Mouse (Mus musculus) liver, embryonic 16.5 days (tissue): ENCODE measurements around the gene Cacng2. TPM values are rescaled to one million over a fixed set of nuclear protein-coding genes. Genes with fewer than 3 reads are reported as not detected.

Experiments
- ATAC-seq: fragments of 200-750 bp; cut with Nextera tagmentation; 2 replicates; pipeline ENCODE4 v1.8.0; 2017; ENCODE audit warnings: low read depth, mild to moderate bottlenecking, moderate number of reproducible peaks, moderate library complexity
- H3K27ac ChIP-seq: fragments of 300-500 bp; sonication (generic); 2 replicates; pipeline ENCODE4 v1.5.1; 2014; ENCODE audit warnings: mild to moderate bottlenecking, low read length
- H3K27me3 ChIP-seq: fragments of 300-500 bp; sonication (generic); 2 replicates; pipeline ENCODE4 v1.6.1; 2014; ENCODE audit warnings: low read depth, low read length, mixed read lengths; ENCODE audit not compliant: control insufficient read depth, insufficient read depth
- H3K36me3 ChIP-seq: fragments of 300-500 bp; sonication (generic); 2 replicates; pipeline ENCODE4 v1.6.1; 2014; ENCODE audit warnings: mild to moderate bottlenecking; ENCODE audit not compliant: control insufficient read depth, insufficient read depth
- H3K4me1 ChIP-seq: fragments of 300-500 bp; sonication (generic); 2 replicates; pipeline ENCODE4 v1.6.1; 2014; ENCODE audit warnings: low read depth, low read length, mixed read lengths; ENCODE audit not compliant: control insufficient read depth
- H3K4me2 ChIP-seq: fragments of 300-500 bp; sonication (generic); 2 replicates; pipeline ENCODE4 v1.6.1; 2014; ENCODE audit warnings: low read depth, low read length, mixed read lengths
- H3K4me3 ChIP-seq: fragments of 300-500 bp; sonication (generic); 2 replicates; pipeline ENCODE4 v1.5.1; 2014; ENCODE audit warnings: low read depth, mild to moderate bottlenecking, low read length
- H3K9ac ChIP-seq: fragments of 300-500 bp; sonication (generic); 2 replicates; pipeline ENCODE4 v1.6.1; 2014; ENCODE audit warnings: low read depth, low read length
- H3K9me3 ChIP-seq: fragments of 300-500 bp; sonication (generic); replicated peaks from 2 replicates; pipeline ENCODE4 v1.6.1; 2016; ENCODE audit warnings: low read length; ENCODE audit not compliant: control insufficient read depth
- WGBS: fragments of 180-500 bp; shearing (Covaris S2); extraction: QIAGEN DNeasy Blood & Tissue Kit; methylation state at CpG from one replicate; pipeline ENCODE4 v1.1.7; 2014; ENCODE audit not compliant: insufficient replicate concordance; 5-methylcytosine and 5-hydroxymethylcytosine counted together
- polyA plus RNA-seq: library from polyadenylated mRNA; unstranded; fragments of >200 nt; fragmentation: Nextera tagmentation; extraction: Ambion mirVana; gene quantifications from 2 replicates; pipeline ENCODE4 v1.2.1, GENCODE M21; 2015

The Cacng2 gene
- polyA plus RNA-seq, 1 experiment from 2014 or later = not detected

- Histone ChIP-seq H3K9me3 (no peaks in the 10 kb centered on the region), H3K4me2 (no peak overlapping the region), H3K27ac (no peak overlapping the region), H3K4me1 (no peaks in the 10 kb centered on the region; the same call in 1 of the 2 replicates), H3K9ac (no peak overlapping the region), H3K36me3 (no peaks in the 10 kb centered on the region), H3K27me3 (peaks cover 5% of the 10 kb centered on the region), H3K4me3 (no peak overlapping the region)
- WGBS = 66% methylated on average over 10 of the region's 10 CpGs
- ATAC-seq = no peak
These were observed 3.6 kb downstream of the Cacng2 start for GRCm38 (mm10) chr15:78116244-78116643.

- Histone ChIP-seq H3K36me3 (no peaks in the 10 kb centered on the region), H3K27ac (no peak overlapping the region), H3K4me2 (no peak overlapping the region), H3K4me3 (no peak overlapping the region), H3K9me3 (no peaks in the 10 kb centered on the region), H3K9ac (no peak overlapping the region), H3K4me1 (no peaks in the 10 kb centered on the region), H3K27me3 (no peaks in the 10 kb centered on the region)
- 45% methylated on average over 5 of the region's 5 CpGs for WGBS
- no peak for ATAC-seq
These were observed 20.3 kb downstream of the Cacng2 start for GRCm38 (mm10) chr15:78099516-78099915.

GRCm38 (mm10) chr15:78096004-78096403 lies 23.8 kb downstream of the Cacng2 start:
- H3K4me2 ChIP-seq = no peak overlapping the region
- H3K27ac ChIP-seq = no peak overlapping the region
- no peak for ATAC-seq
- no peaks in the 10 kb centered on the region for H3K9me3 ChIP-seq
- H3K4me3 ChIP-seq = no peak overlapping the region
- H3K4me1 ChIP-seq = no peaks in the 10 kb centered on the region
- no peak overlapping the region for H3K9ac ChIP-seq
- no peaks in the 10 kb centered on the region for H3K36me3 ChIP-seq
- WGBS = 80% methylated on average over 16 of the region's 16 CpGs
- H3K27me3 ChIP-seq = no peaks in the 10 kb centered on the region

- no peak for ATAC-seq
- no peak overlapping the region for H3K27ac ChIP-seq
- H3K4me1 ChIP-seq = no peaks in the 10 kb centered on the region
- H3K4me3 ChIP-seq = no peak overlapping the region
- H3K9me3 ChIP-seq = no peaks in the 10 kb centered on the region
- WGBS = 72% methylated on average over 5 of the region's 5 CpGs
- H3K36me3 ChIP-seq = no peaks in the 10 kb centered on the region
- no peak overlapping the region for H3K4me2 ChIP-seq
- no peak overlapping the region for H3K9ac ChIP-seq
- no peaks in the 10 kb centered on the region for H3K27me3 ChIP-seq
These were observed 26.2 kb downstream of the Cacng2 start for GRCm38 (mm10) chr15:78093597-78093996.

- no peaks in the 10 kb centered on the region for H3K36me3 ChIP-seq
- H3K27ac ChIP-seq = no peak overlapping the region
- no peaks in the 10 kb centered on the region for H3K27me3 ChIP-seq
- no peak overlapping the region for H3K9ac ChIP-seq
- no peak overlapping the region for H3K4me3 ChIP-seq
- H3K4me1 ChIP-seq = no peaks in the 10 kb centered on the region
- no peaks in the 10 kb centered on the region for H3K9me3 ChIP-seq
- H3K4me2 ChIP-seq = no peak overlapping the region
- no peak for ATAC-seq
- WGBS = 59% methylated on average over 13 of the region's 13 CpGs
These were observed 36.8 kb downstream of the Cacng2 start for GRCm38 (mm10) chr15:78082841-78083572.

- H3K27ac ChIP-seq = no peak overlapping the region
- H3K4me3 ChIP-seq = no peak overlapping the region
- H3K36me3 ChIP-seq = no peaks in the 10 kb centered on the region
- H3K4me2 ChIP-seq = no peak overlapping the region
- ATAC-seq = no peak
- no peak overlapping the region for H3K9ac ChIP-seq
- 50% methylated on average over 8 of the region's 8 CpGs for WGBS
- H3K27me3 ChIP-seq = no peaks in the 10 kb centered on the region
- H3K4me1 ChIP-seq = no peaks in the 10 kb centered on the region
- no peaks in the 10 kb centered on the region for H3K9me3 ChIP-seq
These were observed 37.7 kb downstream of the Cacng2 start for GRCm38 (mm10) chr15:78082149-78082548.

GRCm38 (mm10) chr15:78081384-78081783 lies 38.4 kb downstream of the Cacng2 start:
- no peaks in the 10 kb centered on the region for H3K36me3 ChIP-seq
- H3K4me2 ChIP-seq = no peak overlapping the region
- no peak for ATAC-seq
- 68% methylated on average over 7 of the region's 7 CpGs for WGBS
- H3K9ac ChIP-seq = no peak overlapping the region
- no peak overlapping the region for H3K27ac ChIP-seq
- H3K4me3 ChIP-seq = no peak overlapping the region
- no peaks in the 10 kb centered on the region for H3K4me1 ChIP-seq
- H3K9me3 ChIP-seq = no peaks in the 10 kb centered on the region
- H3K27me3 ChIP-seq = no peaks in the 10 kb centered on the region

- 54% methylated on average over 4 of the region's 4 CpGs for WGBS
- no peak overlapping the region for H3K27ac ChIP-seq
- no peaks in the 10 kb centered on the region for H3K36me3 ChIP-seq
- H3K9ac ChIP-seq = no peak overlapping the region
- H3K4me1 ChIP-seq = no peaks in the 10 kb centered on the region
- H3K4me3 ChIP-seq = no peak overlapping the region
- H3K27me3 ChIP-seq = no peaks in the 10 kb centered on the region
- H3K4me2 ChIP-seq = no peak overlapping the region
- no peak for ATAC-seq
- no peaks in the 10 kb centered on the region for H3K9me3 ChIP-seq
These were observed 39.5 kb downstream of the Cacng2 start for GRCm38 (mm10) chr15:78080326-78080725.

- 48% methylated on average over 15 of the region's 15 CpGs for WGBS
These were observed 40.8 kb downstream of the Cacng2 start for GRCm38 (mm10) chr15:78078776-78079628.

More at GRCm38 (mm10) chr15:78078776-78079628, 40.8 kb downstream of the Cacng2 start:
- Histone ChIP-seq H3K4me1 (no peaks in the 10 kb centered on the region), H3K27ac (no peak overlapping the region), H3K9ac (no peak overlapping the region), H3K27me3 (no peaks in the 10 kb centered on the region), H3K4me2 (no peak overlapping the region), H3K4me3 (no peak overlapping the region), H3K36me3 (no peaks in the 10 kb centered on the region), H3K9me3 (no peaks in the 10 kb centered on the region)
- ATAC-seq = no peak
